Mouse (Mus musculus) cerebellum, postnatal 36 days (tissue): ENCODE measurements around the gene Cgnl1.

Source experiments
- DNase-seq, 2 experiments: peaks; one replicate each; pipeline ENCODE4 v3.0.0; 2021 to 2022; ENCODE audit warnings: mixed read lengths in 2 of 2

Cgnl1 gene

GRCm38 (mm10) chr9:71766306-71766705, 5.1 kb downstream of the Cgnl1 start:
- no peak for DNase-seq

GRCm38 (mm10) chr9:71764551-71764950, 6.9 kb downstream of the Cgnl1 start:
- DNase-seq = no peak

GRCm38 (mm10) chr9:71763273-71763672, 8.1 kb downstream of the Cgnl1 start:
- no peak for DNase-seq

- no peak for DNase-seq
Measured at GRCm38 (mm10) chr9:71761663-71762062, 9.7 kb downstream of the Cgnl1 start.

GRCm38 (mm10) chr9:71760518-71761141, 10.8 kb downstream of the Cgnl1 start:
- no peak for DNase-seq

GRCm38 (mm10) chr9:71759893-71760292, 11.5 kb downstream of the Cgnl1 start:
- DNase-seq = no peak

GRCm38 (mm10) chr9:71757386-71757785, 14.0 kb downstream of the Cgnl1 start:
- DNase-seq = no peak

- no peak for DNase-seq
Measured at GRCm38 (mm10) chr9:71756916-71757315, 14.5 kb downstream of the Cgnl1 start.

- no peak for DNase-seq
Measured at GRCm38 (mm10) chr9:71753981-71754380, 17.4 kb downstream of the Cgnl1 start.

GRCm38 (mm10) chr9:71753529-71753928, 17.9 kb downstream of the Cgnl1 start:
- no peak for DNase-seq

- no peak for DNase-seq
Measured at GRCm38 (mm10) chr9:71753117-71753516, 18.3 kb downstream of the Cgnl1 start.

GRCm38 (mm10) chr9:71750015-71750672, 21.3 kb downstream of the Cgnl1 start:
- DNase-seq = no peak

- no peak for DNase-seq
Measured at GRCm38 (mm10) chr9:71746405-71746804, 25.0 kb downstream of the Cgnl1 start.

GRCm38 (mm10) chr9:71738081-71738930, 33.1 kb downstream of the Cgnl1 start:
- no peak for DNase-seq

- no peak for DNase-seq
Measured at GRCm38 (mm10) chr9:71737257-71738023, 34.0 kb downstream of the Cgnl1 start.

- no peak for DNase-seq
Measured at GRCm38 (mm10) chr9:71735886-71736285, 35.5 kb downstream of the Cgnl1 start.

GRCm38 (mm10) chr9:71733559-71733958, 37.8 kb downstream of the Cgnl1 start:
- no peak for DNase-seq

GRCm38 (mm10) chr9:71728822-71729311, 42.5 kb downstream of the Cgnl1 start:
- DNase-seq = peak; percentile 84 to 87

- no peak for DNase-seq
Measured at GRCm38 (mm10) chr9:71727233-71727632, 44.2 kb downstream of the Cgnl1 start.

- peak in 1 of 2 experiments; percentile 21 for DNase-seq
Measured at GRCm38 (mm10) chr9:71726121-71726520, 45.3 kb downstream of the Cgnl1 start.

GRCm38 (mm10) chr9:71722366-71722765, 49.0 kb downstream of the Cgnl1 start:
- DNase-seq = no peak

- no peak for DNase-seq
Measured at GRCm38 (mm10) chr9:71716995-71717394, 54.4 kb downstream of the Cgnl1 start.

GRCm38 (mm10) chr9:71710776-71711175, 60.6 kb downstream of the Cgnl1 start:
- DNase-seq = no peak
